In genomic region chr7:129663781-129664505, GRCm38 (mm10) we compare ENCODE assay signal across 9 mouse cellular contexts.
DNase-seq lines count a peak whose midpoint lies in the region; ATAC-seq lines count a peak whose summit lies in the region.
"Had no signal": no experiment of that assay in that cellular context is flagged by ENCODE, and none has a peak within 500 bp of the region (broad histone marks: within the 10 kb centered on the region; RNA-seq: fewer than 3 reads in every experiment).

No protein-coding gene starts in this region.

- peak overlapping the region; percentile 22; the same call in 1 of the 2 replicates for H3K4me2 ChIP-seq in neural tube, embryonic 12.5 days (replicated peaks)
- no peak overlapping the region for H3K4me2 ChIP-seq in hindbrain, embryonic 13.5 days
- no peak overlapping the region for H3K4me2 ChIP-seq in liver, embryonic 16.5 days (ENCODE audit: low read depth, low read length)

- no peaks in the 10 kb centered on the region for H3K9me3 ChIP-seq in neural tube, embryonic 12.5 days
- no peaks in the 10 kb centered on the region for H3K9me3 ChIP-seq in hindbrain, embryonic 13.5 days
- H3K9me3 ChIP-seq in liver, embryonic 16.5 days (replicated peaks; ENCODE audit: control insufficient read depth, low read length), result no peaks in the 10 kb centered on the region

- no peak overlapping the region for H3K9ac ChIP-seq in neural tube, embryonic 12.5 days
- H3K9ac ChIP-seq in hindbrain, embryonic 13.5 days, result peak overlapping the region; percentile 43; the same call in 1 of the 2 replicates
- no peak overlapping the region for H3K9ac ChIP-seq in liver, embryonic 16.5 days (ENCODE audit: low read depth, low read length)

- H3K27ac ChIP-seq in neural tube, embryonic 12.5 days, result no peak overlapping the region
- 0 out of 2 replicates have a peak overlapping the region, but pooled peaks have one; percentile 42 for H3K27ac ChIP-seq in hindbrain, embryonic 13.5 days
- H3K27ac ChIP-seq in liver, embryonic 16.5 days (ENCODE audit: low read length), result no peak overlapping the region

- no peaks in the 10 kb centered on the region for H3K36me3 ChIP-seq in neural tube, embryonic 12.5 days
- H3K36me3 ChIP-seq in hindbrain, embryonic 13.5 days, result no peaks in the 10 kb centered on the region
- no peaks in the 10 kb centered on the region for H3K36me3 ChIP-seq in liver, embryonic 16.5 days (ENCODE audit: control insufficient read depth, insufficient read depth)

- WGBS in neural tube, embryonic 12.5 days, result 27% methylated on average over 12 of the region's 12 CpGs
- WGBS in hindbrain, embryonic 13.5 days, result 28% methylated on average over 12 of the region's 12 CpGs
- WGBS in liver, embryonic 16.5 days (ENCODE audit: insufficient replicate concordance), result 24% methylated on average over 12 of the region's 12 CpGs

- peaks cover 26% of the 10 kb centered on the region for H3K4me1 ChIP-seq in neural tube, embryonic 12.5 days
- H3K4me1 ChIP-seq in hindbrain, embryonic 13.5 days (replicated peaks), result peaks cover 40% of the 10 kb centered on the region
- no peaks in the 10 kb centered on the region; the same call in 1 of the 2 replicates for H3K4me1 ChIP-seq in liver, embryonic 16.5 days (ENCODE audit: control insufficient read depth, low read depth, low read length)

- no peak for DNase-seq in neural tube, embryonic 10.5 days (ENCODE audit: extremely low spot score, low spot score)
- peak; percentile 19 for DNase-seq in telencephalon, adult 2 months (ENCODE audit: low read depth, low spot score)
- no peak for DNase-seq in left cerebral cortex, postnatal 36 days (ENCODE audit: low spot score in 2 of 2)
- DNase-seq in layer of hippocampus, adult 11-12 months (ENCODE audit: low spot score), result no peak
- DNase-seq in gastrocnemius, adult 18-20 months (ENCODE audit: low spot score), result no peak
- DNase-seq: heart, postnatal 36 days had no signal

- no peak overlapping the region for H3K4me3 ChIP-seq in neural tube, embryonic 12.5 days
- H3K4me3 ChIP-seq in hindbrain, embryonic 13.5 days, result no peak overlapping the region
- no peak overlapping the region for H3K4me3 ChIP-seq in liver, embryonic 16.5 days (ENCODE audit: low read depth, low read length)

- ATAC-seq in neural tube, embryonic 12.5 days (ENCODE audit: low FRiP score, low read depth), result 0 out of 2 replicates have a peak, but pooled peaks have one; percentile 37
- 0 out of 2 replicates have a peak, but pooled peaks have one; percentile 32 for ATAC-seq in hindbrain, embryonic 13.5 days (ENCODE audit: low FRiP score)
- peak; percentile 74 for ATAC-seq in liver, embryonic 16.5 days (ENCODE audit: low read depth)

- intact Hi-C loops in left cerebral cortex, postnatal 36 days (cut with DNase I), result no loop called here

- no peaks in the 10 kb centered on the region for H3K27me3 ChIP-seq in neural tube, embryonic 12.5 days (replicated peaks)
- H3K27me3 ChIP-seq in hindbrain, embryonic 13.5 days, result peaks cover 16% of the 10 kb centered on the region
- H3K27me3 ChIP-seq in liver, embryonic 16.5 days (ENCODE audit: control insufficient read depth, insufficient read depth, low read depth, low read length), result no peaks in the 10 kb centered on the region
